Mouse (Mus musculus): ENCODE results near the gene Tnfrsf13b. TPM values are rescaled to one million over a fixed set of nuclear protein-coding genes. Genes with fewer than 3 reads are reported as not detected.
"Not testable (repeated sequence)": the region's sequence is repeated elsewhere in the genome, so short reads cannot be mapped to it uniquely, and the experiment has no call there.

Gene Tnfrsf13b
- polyA plus RNA-seq, 1 experiment from 2014 or later: 1.2 TPM

GRCm38 (mm10) chr11:61161121-61161520, 34.6 kb downstream of the Tnfrsf13b start:
- Histone ChIP-seq H3K4me1 (no peaks in the 10 kb centered on the region), H3K27me3 (ENCODE audit: insufficient read depth, poor library complexity, severe bottlenecking) (no peaks in the 10 kb centered on the region), H3K36me3 (peaks cover 100% of the 10 kb centered on the region), H3K9me3 (no peaks in the 10 kb centered on the region), H3K4me3 (no peak overlapping the region), H3K27ac (no peak overlapping the region)
- DNase-seq (ENCODE audit: low spot score): peak; percentile 52
- 91% methylated on average over 13 of the region's 13 CpGs for WGBS

GRCm38 (mm10) chr11:61162776-61163175, 36.2 kb downstream of the Tnfrsf13b start:
- Histone ChIP-seq H3K36me3 (peaks cover 99% of the 10 kb centered on the region), H3K27ac (no peak overlapping the region), H3K4me1 (no peaks in the 10 kb centered on the region), H3K27me3 (ENCODE audit: insufficient read depth, poor library complexity, severe bottlenecking) (no peaks in the 10 kb centered on the region), H3K9me3 (no peaks in the 10 kb centered on the region), H3K4me3 (no peak overlapping the region)
- peak; percentile 70 for DNase-seq (ENCODE audit: low spot score)
- 95% methylated on average over 14 of the region's 14 CpGs for WGBS

- Histone ChIP-seq H3K4me3 (no peak overlapping the region), H3K27ac (no peak overlapping the region), H3K27me3 (ENCODE audit: insufficient read depth, poor library complexity, severe bottlenecking) (no peaks in the 10 kb centered on the region), H3K36me3 (peaks cover 99% of the 10 kb centered on the region), H3K4me1 (no peaks in the 10 kb centered on the region; the same call in 1 of the 2 replicates), H3K9me3 (no peaks in the 10 kb centered on the region)
- DNase-seq (ENCODE audit: low spot score): peak; percentile 54
- 87% methylated on average over 3 of the region's 3 CpGs for WGBS
Observed at GRCm38 (mm10) chr11:61163341-61163740, 36.8 kb downstream of the Tnfrsf13b start.

- H3K4me3 ChIP-seq: no peak overlapping the region
- DNase-seq (ENCODE audit: low spot score): peak; percentile 67
- H3K4me1 ChIP-seq: peaks cover 6% of the 10 kb centered on the region
- H3K27ac ChIP-seq: no peak overlapping the region
- no peaks in the 10 kb centered on the region for H3K27me3 ChIP-seq (ENCODE audit: insufficient read depth, poor library complexity, severe bottlenecking)
- H3K9me3 ChIP-seq: no peaks in the 10 kb centered on the region
- H3K36me3 ChIP-seq: peaks cover 88% of the 10 kb centered on the region
- WGBS: 80% methylated on average over 6 of the region's 6 CpGs
Observed at GRCm38 (mm10) chr11:61164366-61164765, 37.8 kb downstream of the Tnfrsf13b start.

- WGBS: 90% methylated on average over 10 of the region's 10 CpGs
- H3K27me3 ChIP-seq (ENCODE audit: insufficient read depth, poor library complexity, severe bottlenecking): no peaks in the 10 kb centered on the region
- DNase-seq (ENCODE audit: low spot score): peak; percentile 63
- H3K4me3 ChIP-seq: no peak overlapping the region
- peaks cover 6% of the 10 kb centered on the region for H3K4me1 ChIP-seq
- H3K27ac ChIP-seq: no peak overlapping the region
- H3K36me3 ChIP-seq: peaks cover 83% of the 10 kb centered on the region
- no peaks in the 10 kb centered on the region for H3K9me3 ChIP-seq
Observed at GRCm38 (mm10) chr11:61164881-61165280, 38.3 kb downstream of the Tnfrsf13b start.

- WGBS: 93% methylated on average over 5 of the region's 5 CpGs
- no peak overlapping the region for H3K4me3 ChIP-seq
- no peak overlapping the region for H3K27ac ChIP-seq
- peaks cover 40% of the 10 kb centered on the region for H3K36me3 ChIP-seq
- no peaks in the 10 kb centered on the region for H3K9me3 ChIP-seq
- peaks cover 17% of the 10 kb centered on the region for H3K4me1 ChIP-seq
- H3K27me3 ChIP-seq (ENCODE audit: insufficient read depth, poor library complexity, severe bottlenecking): no peaks in the 10 kb centered on the region
- DNase-seq (ENCODE audit: low spot score): no peak
Observed at GRCm38 (mm10) chr11:61170184-61170583, 43.6 kb downstream of the Tnfrsf13b start.

- not testable (repeated sequence) for H3K27ac ChIP-seq; H3K27me3 ChIP-seq (ENCODE audit: insufficient read depth, poor library complexity, severe bottlenecking); H3K36me3 ChIP-seq; H3K9me3 ChIP-seq; DNase-seq (ENCODE audit: low spot score)
- peaks cover 17% of the 10 kb centered on the region for H3K4me1 ChIP-seq
- WGBS: 38% methylated on average over 15 of the region's 15 CpGs
- H3K4me3 ChIP-seq: peak overlapping the region; percentile 98
Observed at GRCm38 (mm10) chr11:61173477-61173876, 46.9 kb downstream of the Tnfrsf13b start.

GRCm38 (mm10) chr11:61174291-61174820, 47.8 kb downstream of the Tnfrsf13b start:
- under 1% methylated on average over 28 of the region's 28 CpGs for WGBS
- peak overlapping the region; percentile 98 for H3K4me3 ChIP-seq
- no peaks in the 10 kb centered on the region for H3K9me3 ChIP-seq
- H3K27me3 ChIP-seq (ENCODE audit: insufficient read depth, poor library complexity, severe bottlenecking): no peaks in the 10 kb centered on the region
- peak overlapping the region; percentile 99 for H3K27ac ChIP-seq
- peak; percentile 90 for DNase-seq (ENCODE audit: low spot score)
- H3K36me3 ChIP-seq: peaks cover 10% of the 10 kb centered on the region
- H3K4me1 ChIP-seq: peaks cover 10% of the 10 kb centered on the region

- peak within 1 kb of the TSS; percentile 98 for H3K4me3 ChIP-seq
- H3K4me1 ChIP-seq: peaks cover 10% of the 10 kb centered on the region
- peak within 1 kb of the TSS; percentile 99 for H3K27ac ChIP-seq
- no peaks in the 10 kb centered on the region for H3K9me3 ChIP-seq
- under 1% methylated on average over 69 of the region's 69 CpGs for WGBS
- H3K36me3 ChIP-seq: peaks cover 10% of the 10 kb centered on the region
- peak; percentile 100 for DNase-seq (ENCODE audit: low spot score)
- no peaks in the 10 kb centered on the region for H3K27me3 ChIP-seq (ENCODE audit: insufficient read depth, poor library complexity, severe bottlenecking)
Observed at GRCm38 (mm10) chr11:61174821-61175658, 48.5 kb downstream of the Tnfrsf13b start, which contains the start of gene Usp22. Usp22 (minus strand) TSS chr11:61175055.

- Histone ChIP-seq H3K4me1 (peaks cover 10% of the 10 kb centered on the region), H3K9me3 (no peaks in the 10 kb centered on the region), H3K36me3 (peaks cover 10% of the 10 kb centered on the region), H3K27me3 (ENCODE audit: insufficient read depth, poor library complexity, severe bottlenecking) (no peaks in the 10 kb centered on the region), H3K4me3 (peak overlapping the region; percentile 98; the same call in 1 of the 2 replicates), H3K27ac (peak overlapping the region; percentile 99)
- WGBS: 68% methylated on average over 5 of the region's 5 CpGs
- DNase-seq (ENCODE audit: low spot score): no peak
Observed at GRCm38 (mm10) chr11:61175778-61176177, 49.2 kb downstream of the Tnfrsf13b start.

GRCm38 (mm10) chr11:61176321-61176720, 49.8 kb downstream of the Tnfrsf13b start:
- Histone ChIP-seq H3K36me3 (peaks cover 10% of the 10 kb centered on the region), H3K27me3 (ENCODE audit: insufficient read depth, poor library complexity, severe bottlenecking) (no peaks in the 10 kb centered on the region), H3K4me1 (peaks cover 10% of the 10 kb centered on the region), H3K27ac (no peak overlapping the region), H3K4me3 (no peak overlapping the region), H3K9me3 (no peaks in the 10 kb centered on the region)
- 91% methylated on average over 1 of the region's 1 CpGs for WGBS
- no peak for DNase-seq (ENCODE audit: low spot score)

GRCm38 (mm10) chr11:61180361-61180760, 53.8 kb downstream of the Tnfrsf13b start:
- 83% methylated on average over 3 of the region's 3 CpGs for WGBS

GRCm38 (mm10) chr11:61181624-61182023, 55.1 kb downstream of the Tnfrsf13b start:
- H3K4me3 ChIP-seq: no peak overlapping the region
- no peak for DNase-seq (ENCODE audit: low spot score)
- no peaks in the 10 kb centered on the region for H3K9me3 ChIP-seq
- no peaks in the 10 kb centered on the region for H3K4me1 ChIP-seq
- H3K36me3 ChIP-seq: no peaks in the 10 kb centered on the region
- no peak overlapping the region for H3K27ac ChIP-seq
- H3K27me3 ChIP-seq (ENCODE audit: insufficient read depth, poor library complexity, severe bottlenecking): no peaks in the 10 kb centered on the region

More at GRCm38 (mm10) chr11:61180361-61180760, 53.8 kb downstream of the Tnfrsf13b start:
- no peaks in the 10 kb centered on the region for H3K27me3 ChIP-seq (ENCODE audit: insufficient read depth, poor library complexity, severe bottlenecking)
- H3K9me3 ChIP-seq: no peaks in the 10 kb centered on the region
- no peak overlapping the region for H3K27ac ChIP-seq
- H3K4me1 ChIP-seq: no peaks in the 10 kb centered on the region
- DNase-seq (ENCODE audit: low spot score): no peak
- H3K36me3 ChIP-seq: no peaks in the 10 kb centered on the region
- no peak overlapping the region for H3K4me3 ChIP-seq
